Mouse (Mus musculus): ENCODE data around the gene Gm7682. TPM values are rescaled to one million over a fixed set of nuclear protein-coding genes. Genes with fewer than 3 reads are reported as not detected.
"Not testable (repeated sequence)": the region's sequence is repeated elsewhere in the genome, so short reads cannot be mapped to it uniquely, and the experiment has no call there.

Gm7682 gene
- not detected in 2 replicates for total RNA-seq (2014; fragmentation: Nextera tagmentation)
- not detected in 2 replicates for total RNA-seq (2017)
- not detected in 2 replicates for polyA plus RNA-seq (2012)

GRCm38 (mm10) chr5:94445484-94445883, at the start of gene Gm7682:
TSS of gene Gm7682 (plus strand) at chr5:94445784.
- H3K9me3 ChIP-seq (replicated peaks); H3K4me3 ChIP-seq (ENCODE audit: low read depth, low read length); DNase-seq (ENCODE audit: low spot score); H3K36me3 ChIP-seq (replicated peaks); ATAC-seq (ENCODE audit: extremely low read depth, insufficient number of reproducible peaks, low FRiP score, poor library complexity, severe bottlenecking); H3K27me3 ChIP-seq (ENCODE audit: insufficient read depth, low read length); H3K4me1 ChIP-seq (ENCODE audit: insufficient read depth, low read depth, low read length): not testable (repeated sequence)

Other genes with a start within 250 kb of the Gm7682 start
- not detected in 2 replicates for gene Gm3106, start 227.8 kb upstream of the Gm7682 start, total RNA-seq (2014; fragmentation: Nextera tagmentation)
- not detected in 2 replicates for gene Gm3106, start 227.8 kb upstream of the Gm7682 start, total RNA-seq (2017)
- not detected in 2 replicates for gene Gm3106, start 227.8 kb upstream of the Gm7682 start, polyA plus RNA-seq (2012)
- not detected in 2 replicates for gene A430089I19Rik, start 139.0 kb upstream of the Gm7682 start, total RNA-seq (2014; fragmentation: Nextera tagmentation)
- gene A430089I19Rik, start 139.0 kb upstream of the Gm7682 start, total RNA-seq (2017) = not detected in 2 replicates
- gene A430089I19Rik, start 139.0 kb upstream of the Gm7682 start, polyA plus RNA-seq (2012) = not detected in 2 replicates
- gene Gm6502, start 131.3 kb upstream of the Gm7682 start, total RNA-seq (2014; fragmentation: Nextera tagmentation) = not detected in 2 replicates
- 0.38 TPM in 1 of 2 replicates, not detected in the other for gene Gm6502, start 131.3 kb upstream of the Gm7682 start, total RNA-seq (2017)
- gene Gm6502, start 131.3 kb upstream of the Gm7682 start, polyA plus RNA-seq (2012) = not detected in 2 replicates
- gene AA792892, start 106.0 kb upstream of the Gm7682 start, total RNA-seq (2014; fragmentation: Nextera tagmentation) = not detected in 2 replicates
- 0.22 TPM in 1 of 2 replicates, not detected in the other for gene AA792892, start 106.0 kb upstream of the Gm7682 start, total RNA-seq (2017)
- not detected in 2 replicates for gene AA792892, start 106.0 kb upstream of the Gm7682 start, polyA plus RNA-seq (2012)
- gene Gm3139, start 80.5 kb downstream of the Gm7682 start, total RNA-seq (2014; fragmentation: Nextera tagmentation) = not detected in 2 replicates
- gene Gm3139, start 80.5 kb downstream of the Gm7682 start, total RNA-seq (2017) = not detected in 2 replicates
- gene Gm3139, start 80.5 kb downstream of the Gm7682 start, polyA plus RNA-seq (2012) = not detected in 2 replicates
- gene Gm3147, start 170.6 kb downstream of the Gm7682 start, total RNA-seq (2014; fragmentation: Nextera tagmentation) = not detected in 2 replicates
- gene Gm3147, start 170.6 kb downstream of the Gm7682 start, total RNA-seq (2017) = not detected in 2 replicates
- gene Gm3147, start 170.6 kb downstream of the Gm7682 start, polyA plus RNA-seq (2012) = not detected in 2 replicates
- not detected in 2 replicates for gene Gm6509, start 178.2 kb downstream of the Gm7682 start, total RNA-seq (2014; fragmentation: Nextera tagmentation)
- not detected in 2 replicates for gene Gm6509, start 178.2 kb downstream of the Gm7682 start, total RNA-seq (2017)
- not detected in 2 replicates for gene Gm6509, start 178.2 kb downstream of the Gm7682 start, polyA plus RNA-seq (2012)
- not detected in 2 replicates for gene Gm6205, start 202.6 kb downstream of the Gm7682 start, total RNA-seq (2014; fragmentation: Nextera tagmentation)
- gene Gm6205, start 202.6 kb downstream of the Gm7682 start, total RNA-seq (2017) = not detected in 2 replicates
- not detected in 2 replicates for gene Gm6205, start 202.6 kb downstream of the Gm7682 start, polyA plus RNA-seq (2012)

All from G1E (cell line).